In the genomic region with DNA sequence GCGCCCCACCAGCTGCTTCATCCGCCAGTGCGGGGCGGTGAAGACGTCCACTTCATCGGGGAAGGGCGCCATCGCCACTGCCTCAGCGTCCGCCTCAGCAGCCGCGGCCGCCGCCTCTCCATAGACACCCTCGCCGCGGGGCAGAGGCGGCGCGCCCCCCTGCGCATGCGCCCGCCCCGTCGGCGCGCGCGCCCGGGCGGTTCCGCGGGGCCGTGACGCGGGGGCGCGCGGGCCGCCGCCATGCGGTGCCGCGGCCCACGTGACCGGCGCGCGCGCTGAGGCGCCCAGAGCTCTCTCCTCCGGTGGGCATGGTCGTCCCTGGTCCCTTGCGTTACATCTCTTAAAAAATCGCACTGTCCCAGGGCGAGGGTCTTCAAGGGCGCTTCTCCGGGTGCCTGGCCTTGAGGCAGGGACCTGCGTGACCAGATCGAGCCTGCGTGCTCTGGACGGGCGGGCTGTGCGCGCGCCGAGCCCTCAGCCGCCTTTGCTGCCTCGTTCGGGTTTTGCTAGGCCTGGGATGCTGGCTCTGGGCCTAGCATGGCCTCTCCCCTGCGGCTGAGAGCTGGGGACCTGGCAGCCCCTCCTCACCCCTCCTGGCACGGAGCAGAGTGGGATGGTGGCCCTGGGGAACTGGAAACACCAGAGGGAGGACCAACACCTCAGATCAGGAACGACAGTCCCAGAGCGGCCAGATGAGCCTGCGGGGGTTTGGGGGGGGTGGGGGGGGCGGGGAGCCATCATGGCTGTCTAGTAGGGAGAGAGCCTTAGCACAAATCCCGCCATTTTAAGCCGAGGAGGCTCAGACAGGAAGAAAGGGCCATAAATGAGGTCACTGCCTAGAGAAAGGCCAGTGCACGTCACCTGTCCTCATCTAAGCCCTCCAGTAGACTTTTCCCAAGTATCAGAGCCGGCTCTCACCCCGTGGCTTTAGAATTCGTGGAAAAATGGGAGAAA, we compare ENCODE assay signal across 8 mouse cellular contexts. TPM values are rescaled to one million over a fixed set of nuclear protein-coding genes. Genes with fewer than 3 reads are reported as not detected.
DNase-seq lines count a peak whose midpoint lies in the region; ATAC-seq and TF ChIP-seq lines count a peak whose summit lies in the region.

No protein-coding gene starts in this region.

- peak overlapping the region; percentile 67 for H3K27ac ChIP-seq in bone marrow macrophage, adult 2 months (ENCODE audit: insufficient read depth, low read depth, low read length)
- H3K27ac ChIP-seq in embryonic facial prominence, embryonic 15.5 days (replicated peaks): peak overlapping the region; percentile 92
- peak overlapping the region; percentile 99 for H3K27ac ChIP-seq in heart, embryonic 10.5 days
- H3K27ac ChIP-seq in kidney, embryonic 15.5 days: peak overlapping the region; percentile 94
- H3K27ac ChIP-seq in liver, embryonic 11.5 days (ENCODE audit: low read depth, low read length): peak overlapping the region; percentile 88

- DNase-seq in B cell, adult 2 months: peak; percentile 85 to 90
- DNase-seq in heart, embryonic 10.5 days (ENCODE audit: low spot score): peak; percentile 90
- DNase-seq in liver, embryonic 11.5 days (ENCODE audit: low spot score): peak; percentile 83
- peak; percentile 90 for DNase-seq in naive thymus-derived CD4-positive, alpha-beta T cell, adult 2 months (ENCODE audit: low read depth)
- peak; percentile 87 for DNase-seq in splenic B cell, adult 2 months (ENCODE audit: low read depth, low spot score)

- no peaks in the 10 kb centered on the region for H3K27me3 ChIP-seq in embryonic facial prominence, embryonic 15.5 days
- no peaks in the 10 kb centered on the region for H3K27me3 ChIP-seq in heart, embryonic 10.5 days (ENCODE audit: insufficient read depth, poor library complexity, severe bottlenecking)
- H3K27me3 ChIP-seq in kidney, embryonic 15.5 days: no peaks in the 10 kb centered on the region
- no peaks in the 10 kb centered on the region for H3K27me3 ChIP-seq in liver, embryonic 11.5 days (replicated peaks; ENCODE audit: control insufficient read depth, insufficient read depth, low read length)
- no peaks in the 10 kb centered on the region for H3K27me3 ChIP-seq in splenic B cell, adult 2 months (ENCODE audit: control insufficient read depth, insufficient read depth, low read length, poor library complexity, severe bottlenecking)

- ATAC-seq in embryonic facial prominence, embryonic 15.5 days (ENCODE audit: insufficient number of reproducible peaks, low FRiP score, low TSS enrichment, low read depth): peak; percentile 88
- ATAC-seq in kidney, embryonic 15.5 days (replicated peaks; ENCODE audit: low FRiP score): peak; percentile 94
- ATAC-seq in liver, embryonic 11.5 days (replicated peaks; ENCODE audit: low FRiP score): peak; percentile 86

- peak overlapping the region; percentile 77 for H3K9ac ChIP-seq in embryonic facial prominence, embryonic 15.5 days
- H3K9ac ChIP-seq in kidney, embryonic 15.5 days: peak overlapping the region; percentile 95
- H3K9ac ChIP-seq in liver, embryonic 11.5 days (ENCODE audit: low read depth, low read length): peak overlapping the region; percentile 97

- WGBS in embryonic facial prominence, embryonic 15.5 days: 3% methylated on average over 79 of the region's 82 CpGs
- 4% methylated on average over 82 of the region's 82 CpGs for WGBS in heart, embryonic 10.5 days
- 2% methylated on average over 70 of the region's 82 CpGs for WGBS in kidney, embryonic 15.5 days
- 4% methylated on average over 77 of the region's 82 CpGs for WGBS in liver, embryonic 11.5 days

- peak overlapping the region; percentile 76 for H3K4me2 ChIP-seq in embryonic facial prominence, embryonic 15.5 days (replicated peaks)
- peak overlapping the region; percentile 88 for H3K4me2 ChIP-seq in kidney, embryonic 15.5 days
- peak overlapping the region; percentile 93 for H3K4me2 ChIP-seq in liver, embryonic 11.5 days

- no peaks in the 10 kb centered on the region for H3K36me3 ChIP-seq in embryonic facial prominence, embryonic 15.5 days
- no peaks in the 10 kb centered on the region for H3K36me3 ChIP-seq in heart, embryonic 10.5 days
- peaks cover 4% of the 10 kb centered on the region; the same call in 1 of the 2 replicates for H3K36me3 ChIP-seq in kidney, embryonic 15.5 days
- H3K36me3 ChIP-seq in liver, embryonic 11.5 days (ENCODE audit: control insufficient read depth, insufficient read depth, low read length): no peaks in the 10 kb centered on the region
- no peaks in the 10 kb centered on the region for H3K36me3 ChIP-seq in splenic B cell, adult 2 months (ENCODE audit: control insufficient read depth, insufficient read depth, low read length, poor library complexity, severe bottlenecking)

- peak overlapping the region; percentile 100 for H3K4me3 ChIP-seq in bone marrow macrophage, adult 2 months (ENCODE audit: insufficient read depth, low read length)
- peak overlapping the region; percentile 88 for H3K4me3 ChIP-seq in embryonic facial prominence, embryonic 15.5 days (replicated peaks)
- peak overlapping the region; percentile 82 for H3K4me3 ChIP-seq in heart, embryonic 10.5 days
- H3K4me3 ChIP-seq in kidney, embryonic 15.5 days (replicated peaks): peak overlapping the region; percentile 87
- H3K4me3 ChIP-seq in liver, embryonic 11.5 days (ENCODE audit: low read depth, low read length): peak overlapping the region; percentile 94

- no peaks in the 10 kb centered on the region for H3K9me3 ChIP-seq in embryonic facial prominence, embryonic 15.5 days (replicated peaks)
- no peaks in the 10 kb centered on the region for H3K9me3 ChIP-seq in heart, embryonic 10.5 days
- H3K9me3 ChIP-seq in kidney, embryonic 15.5 days (replicated peaks): no peaks in the 10 kb centered on the region
- H3K9me3 ChIP-seq in liver, embryonic 11.5 days (ENCODE audit: control insufficient read depth, low read length): no peaks in the 10 kb centered on the region

- H3K4me1 ChIP-seq in bone marrow macrophage, adult 2 months (ENCODE audit: control insufficient read depth, insufficient read depth, low read length): peaks cover 32% of the 10 kb centered on the region
- H3K4me1 ChIP-seq in embryonic facial prominence, embryonic 15.5 days: peaks cover 10% of the 10 kb centered on the region
- peaks cover 15% of the 10 kb centered on the region for H3K4me1 ChIP-seq in heart, embryonic 10.5 days
- H3K4me1 ChIP-seq in kidney, embryonic 15.5 days: peaks cover 16% of the 10 kb centered on the region
- peaks cover 20% of the 10 kb centered on the region for H3K4me1 ChIP-seq in liver, embryonic 11.5 days (replicated peaks; ENCODE audit: control insufficient read depth, insufficient read depth, low read length)

- TF ChIP-seq POLR2A in bone marrow macrophage, adult 2 months (IDR thresholded peaks at IDR 0.05; ENCODE audit: borderline replicate concordance, low read depth, low read length): no peak

- no peak for TF ChIP-seq CTCF in bone marrow macrophage, adult 2 months (IDR thresholded peaks at IDR 0.05; ENCODE audit: low read depth, low read length)

RNA-seq across cellular contexts. Expression of a gene that starts 36.4 kb away (rescaled TPM):
- polyA plus RNA-seq in bone marrow macrophage, adult 2 months (2012; ENCODE audit: insufficient read depth, insufficient read length, missing spikeins): 33.5 and 34.6 TPM in 2 replicates
- polyA plus RNA-seq in embryonic facial prominence, embryonic 15.5 days (2015; fragmentation: Nextera tagmentation; extraction: Ambion mirVana): 0.70 and 1.6 TPM in 2 replicates
- 0.36 TPM in 1 of 2 replicates, not detected in the other for polyA plus RNA-seq in heart, embryonic 10.5 days (2016; fragmentation: Nextera tagmentation; extraction: Ambion mirVana)
- polyA plus RNA-seq in kidney, embryonic 15.5 days (2015; fragmentation: Nextera tagmentation; extraction: Ambion mirVana): 0.55 TPM in 1 of 2 replicates, not detected in the other
- polyA plus RNA-seq in liver, embryonic 11.5 days (2014; fragmentation: Nextera tagmentation; extraction: Ambion mirVana): 0.36 TPM in 1 of 2 replicates, not detected in the other

RNA-seq across cellular contexts. Expression of a gene that starts 39.2 kb away (rescaled TPM):
- polyA plus RNA-seq in bone marrow macrophage, adult 2 months (2012; ENCODE audit: insufficient read depth, insufficient read length, missing spikeins): 46.5 and 47.2 TPM in 2 replicates
- polyA plus RNA-seq in embryonic facial prominence, embryonic 15.5 days (2015; fragmentation: Nextera tagmentation; extraction: Ambion mirVana): 54.7 and 55.3 TPM in 2 replicates
- polyA plus RNA-seq in heart, embryonic 10.5 days (2016; fragmentation: Nextera tagmentation; extraction: Ambion mirVana): 43.5 and 46.0 TPM in 2 replicates
- 54.8 and 56.7 TPM in 2 replicates for polyA plus RNA-seq in kidney, embryonic 15.5 days (2015; fragmentation: Nextera tagmentation; extraction: Ambion mirVana)
- 36.5 and 40.3 TPM in 2 replicates for polyA plus RNA-seq in liver, embryonic 11.5 days (2014; fragmentation: Nextera tagmentation; extraction: Ambion mirVana)

Comparison
In these comparisons a context has a peak if more than half of its experiments do, and no peak if none do; other contexts are left out.
1. Peak in every context shown above with its lines: DNase-seq, ATAC-seq, H3K4me3 ChIP-seq and H3K27ac ChIP-seq.
2. RNA of a gene that starts 36.4 kb away (polyA plus RNA-seq): 33.5 to 34.6 TPM in bone marrow macrophage, adult 2 months; 0.70 to 1.6 TPM in embryonic facial prominence, embryonic 15.5 days, 0.55 TPM in kidney, embryonic 15.5 days, 0.36 TPM in heart, embryonic 10.5 days and 0.36 TPM in liver, embryonic 11.5 days; every median in the first group is over 10 times any median in the second.